Mouse (Mus musculus) embryonic fibroblast, embryonic 13.5 days (primary cell): Measurements from ENCODE around the gene Pigz.

Source experiments
- CTCF ChIP-seq: IDR thresholded peaks from 2 replicates; pipeline ENCODE4 v1.5.1; 2011; ENCODE audit warnings: mild to moderate bottlenecking, control low read depth, low read length, moderate library complexity, borderline replicate concordance; ENCODE audit not compliant: insufficient read depth
- POLR2A ChIP-seq: IDR thresholded peaks from 2 replicates; pipeline ENCODE4 v1.6.1; 2011; ENCODE audit warnings: low read depth, mild to moderate bottlenecking, control low read depth, low read length, moderate library complexity

GRCm38 (mm10) chr16:31936568-31936967 is 2.9 kb downstream of the Pigz start:
- TF ChIP-seq CTCF, result no peak
- no peak for TF ChIP-seq POLR2A
